7 mouse cellular contexts compared by ENCODE assay signal in the genomic region with DNA sequence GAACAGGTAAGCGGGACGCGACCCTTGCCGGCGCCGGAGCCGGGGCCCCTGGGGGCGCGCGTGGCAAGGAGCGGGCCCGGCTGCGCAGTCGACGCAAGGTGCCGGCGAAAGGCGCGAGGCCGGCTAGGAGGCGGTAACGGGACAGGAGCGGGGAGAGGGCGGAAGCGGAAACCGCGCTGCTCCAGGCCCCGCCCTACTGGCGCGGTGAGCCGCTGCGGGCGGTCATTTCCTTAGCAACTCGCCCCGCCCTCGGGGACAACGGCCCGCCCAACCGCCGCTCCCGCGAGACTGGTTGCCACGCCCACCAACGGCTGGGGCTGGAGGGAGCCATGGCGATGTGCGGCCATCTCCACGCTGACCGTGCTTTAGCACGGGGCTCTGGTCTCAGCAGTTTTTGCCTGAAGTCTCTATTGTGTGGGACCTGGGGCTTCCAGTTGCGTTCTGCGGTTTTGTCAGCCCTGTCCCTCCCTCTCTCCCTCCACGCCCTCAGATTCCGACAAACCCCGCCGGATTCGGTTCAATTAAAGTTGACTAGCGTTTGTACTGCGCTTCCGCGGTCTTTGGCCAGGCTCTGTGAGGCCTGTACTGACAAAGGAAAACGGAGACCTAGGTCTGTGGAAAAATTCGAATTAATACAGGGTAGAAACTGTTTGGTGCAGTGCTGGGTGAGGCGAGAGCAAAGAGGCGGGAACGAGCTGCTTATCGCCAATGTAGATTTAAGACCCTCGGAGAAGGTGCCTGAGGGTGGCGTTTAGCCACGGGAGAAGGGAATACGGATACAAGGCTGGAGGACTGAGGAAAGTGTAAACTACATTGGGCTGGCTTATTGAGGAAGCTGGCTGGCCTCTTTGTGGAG. TPM values are rescaled to one million over a fixed set of nuclear protein-coding genes. Genes with fewer than 3 reads are reported as not detected.
A peak's percentile ranks its signal among the peaks of the same experiment; 100 is the strongest.
DNase-seq lines count a peak whose midpoint lies in the region; ATAC-seq and TF ChIP-seq lines count a peak whose summit lies in the region.

Ppm1g (minus strand) TSS at position 240 of the 856 bp plus-strand sequence.

- peak; percentile 79 for TF ChIP-seq POLR2A in small intestine, adult 2 months (IDR thresholded peaks at IDR 0.05; ENCODE audit: low read depth, low read length)

- H3K9me3 ChIP-seq in intestine, postnatal 0 days (ENCODE audit: control insufficient read depth), result no peaks in the 10 kb centered on the region
- H3K9me3 ChIP-seq in midbrain, embryonic 12.5 days, result no peaks in the 10 kb centered on the region

- peak; percentile 29; the same call in 1 of the 2 replicates for TF ChIP-seq CTCF in intestine, postnatal 0 days (IDR thresholded peaks at IDR 0.05; ENCODE audit: low read depth)
- TF ChIP-seq CTCF in small intestine, adult 2 months (IDR thresholded peaks at IDR 0.05; ENCODE audit: extremely low read depth, insufficient read length, insufficient replicate concordance, low read depth, low read length), result peak; percentile 21; the same call in 1 of the 2 replicates

- peak within 1 kb of the TSS; percentile 84 for H3K4me3 ChIP-seq in intestine, postnatal 0 days (ENCODE audit: low read depth, low read length)
- H3K4me3 ChIP-seq in midbrain, embryonic 12.5 days, result peak within 1 kb of the TSS; percentile 97
- H3K4me3 ChIP-seq in small intestine, adult 2 months (ENCODE audit: low read depth, low read length), result peak within 1 kb of the TSS; percentile 84

- H3K4me1 ChIP-seq in intestine, postnatal 0 days (replicated peaks; ENCODE audit: control insufficient read depth, insufficient read depth, low read length), result no peaks in the 10 kb centered on the region
- peaks cover 16% of the 10 kb centered on the region for H3K4me1 ChIP-seq in midbrain, embryonic 12.5 days
- H3K4me1 ChIP-seq in small intestine, adult 2 months (ENCODE audit: control insufficient read depth, insufficient read depth, insufficient read length, low read length), result peaks cover 3% of the 10 kb centered on the region; the same call in 1 of the 2 replicates

- H3K27ac ChIP-seq in intestine, postnatal 0 days (ENCODE audit: low read depth, low read length), result peak within 1 kb of the TSS; percentile 92
- peak within 1 kb of the TSS; percentile 95 for H3K27ac ChIP-seq in midbrain, embryonic 12.5 days (replicated peaks)
- H3K27ac ChIP-seq in small intestine, adult 2 months (ENCODE audit: insufficient read depth, low read depth, low read length), result peak within 1 kb of the TSS; percentile 70

- intact Hi-C loops in left cerebral cortex, postnatal 4 days (cut with DNase I), result no loop called here

- ATAC-seq in intestine, postnatal 0 days, result peak; percentile 95
- ATAC-seq in midbrain, embryonic 12.5 days (ENCODE audit: low FRiP score, low read depth), result peak; percentile 94

- peak within 1 kb of the TSS; percentile 87 for H3K4me2 ChIP-seq in intestine, postnatal 0 days (replicated peaks; ENCODE audit: low read depth)
- peak within 1 kb of the TSS; percentile 83 for H3K4me2 ChIP-seq in midbrain, embryonic 12.5 days (replicated peaks)

- peak within 1 kb of the TSS; percentile 74 for H3K9ac ChIP-seq in intestine, postnatal 0 days (ENCODE audit: low read depth, low read length)
- H3K9ac ChIP-seq in midbrain, embryonic 12.5 days (replicated peaks), result peak within 1 kb of the TSS; percentile 92

- H3K27me3 ChIP-seq in intestine, postnatal 0 days (replicated peaks; ENCODE audit: control insufficient read depth, insufficient read depth, low read length), result no peaks in the 10 kb centered on the region
- no peaks in the 10 kb centered on the region for H3K27me3 ChIP-seq in midbrain, embryonic 12.5 days
- no peaks in the 10 kb centered on the region for H3K27me3 ChIP-seq in small intestine, adult 2 months (ENCODE audit: control insufficient read depth, insufficient read depth, low read length)

- peak; percentile 99 for DNase-seq in adrenal gland, adult 2 months
- peak; percentile 93 for DNase-seq in embryo, embryonic 11.5 days (ENCODE audit: low read depth, low spot score)
- DNase-seq in gastrocnemius, postnatal 4 days (ENCODE audit: low spot score in 2 of 2), result peak; percentile 98 to 99
- peak; percentile 99 for DNase-seq in left cerebral cortex, postnatal 4 days

- under 1% methylated on average over 66 of the region's 70 CpGs for WGBS in intestine, postnatal 0 days
- WGBS in midbrain, embryonic 12.5 days, result under 1% methylated on average over 59 of the region's 70 CpGs
- under 1% methylated on average over 70 of the region's 70 CpGs for WGBS in small intestine, adult 2 months

- H3K36me3 ChIP-seq in intestine, postnatal 0 days (ENCODE audit: control insufficient read depth, insufficient read depth), result no peaks in the 10 kb centered on the region
- H3K36me3 ChIP-seq in midbrain, embryonic 12.5 days, result no peaks in the 10 kb centered on the region
- peaks cover under 1% of the 10 kb centered on the region; the same call in 1 of the 2 replicates for H3K36me3 ChIP-seq in small intestine, adult 2 months (ENCODE audit: control insufficient read depth, insufficient read depth, low read length)

RNA-seq across cellular contexts. Expression of gene Ppm1g, which starts in this region (rescaled TPM):
- 100 to 1,000 TPM; 105 TPM for total RNA-seq in adrenal gland, adult 2 months (2021)
- polyA plus RNA-seq in adrenal gland, adult 2 months (2012; rRNA removed), result 174 and 197 TPM in 2 replicates
- total RNA-seq in gastrocnemius, postnatal 4 days (2021), result 10 to 100 TPM; 55.3 to 63.8 TPM
- 54.8 and 55.4 TPM in 2 replicates for polyA plus RNA-seq in intestine, postnatal 0 days (2015; fragmentation: Nextera tagmentation; extraction: Ambion mirVana)
- total RNA-seq in left cerebral cortex, postnatal 4 days (2021), result 100 to 1,000 TPM; 144 to 146 TPM
- polyA plus RNA-seq in midbrain, embryonic 12.5 days (2016; fragmentation: Nextera tagmentation; extraction: Ambion mirVana), result 163 and 167 TPM in 2 replicates
- 39.3 and 67.7 TPM in 2 replicates for polyA plus RNA-seq in small intestine, adult 2 months (2012; rRNA removed)

Comparison
In these comparisons a context has a peak if more than half of its experiments do, and no peak if none do; other contexts are left out.
1. Peak in every context shown above with its lines: DNase-seq, ATAC-seq, H3K4me3 ChIP-seq and H3K27ac ChIP-seq.